Mouse (Mus musculus) ES-Bruce4 (cell line): Measurements from ENCODE around the gene Slc25a12.

Source experiments
- CTCF ChIP-seq: IDR thresholded peaks from one replicate; pipeline ENCODE4 v1.8.1; 2011; ENCODE audit warnings: low read depth, low read length
- EP300 ChIP-seq: IDR thresholded peaks from 2 replicates; pipeline ENCODE4 v1.6.1; 2011; ENCODE audit warnings: low read depth, low read length; ENCODE audit not compliant: insufficient read depth

- TF ChIP-seq EP300 (no peak), CTCF (no peak)
These were observed 16.4 kb downstream of the Slc25a12 start for GRCm38 (mm10) chr2:71350904-71351726.
